Mouse (Mus musculus) Muller cell, postnatal 12 days (primary cell): Measurements from ENCODE around the gene Sfn.
"Not testable (repeated sequence)": the region's sequence is repeated elsewhere in the genome, so short reads cannot be mapped to it uniquely, and the experiment has no call there.

Source experiments
- DNase-seq: peaks from one replicate; pipeline ENCODE4 v3.0.0-alpha.2; 2015; ENCODE audit errors: inconsistent ontology term

The Sfn gene

GRCm38 (mm10) chr4:133601721-133602218, at the start of gene Sfn:
Sfn (minus strand) TSS chr4:133602168.
- DNase-seq, result no peak

- DNase-seq, result no peak
Measured at GRCm38 (mm10) chr4:133651445-133651844, 49.5 kb upstream of the Sfn start.

GRCm38 (mm10) chr4:133649989-133650699, 48.2 kb upstream of the Sfn start, which contains the start of gene Zdhhc18:
Zdhhc18 (minus strand) TSS chr4:133650154.
- peak; percentile 52 for DNase-seq

- DNase-seq, result not testable (repeated sequence)
Measured at GRCm38 (mm10) chr4:133649464-133649863, 47.5 kb upstream of the Sfn start.

GRCm38 (mm10) chr4:133645680-133646079, 43.7 kb upstream of the Sfn start:
- no peak for DNase-seq

- DNase-seq, result no peak
Measured at GRCm38 (mm10) chr4:133645195-133645594, 43.2 kb upstream of the Sfn start.

GRCm38 (mm10) chr4:133634043-133634410, 32.1 kb upstream of the Sfn start:
- DNase-seq, result no peak

- DNase-seq, result peak; percentile 90
Measured at GRCm38 (mm10) chr4:133633332-133634042, 31.5 kb upstream of the Sfn start.

GRCm38 (mm10) chr4:133632483-133633327, 30.7 kb upstream of the Sfn start:
- DNase-seq, result peak; percentile 61

- DNase-seq, result peak; percentile 16
Measured at GRCm38 (mm10) chr4:133631769-133632411, 29.9 kb upstream of the Sfn start.

GRCm38 (mm10) chr4:133631071-133631768, 29.3 kb upstream of the Sfn start:
- no peak for DNase-seq

- DNase-seq, result no peak
Measured at GRCm38 (mm10) chr4:133630326-133630920, 28.5 kb upstream of the Sfn start.

- no peak for DNase-seq
Measured at GRCm38 (mm10) chr4:133629191-133629590, 27.2 kb upstream of the Sfn start.

- DNase-seq, result no peak
Measured at GRCm38 (mm10) chr4:133628517-133628916, 26.5 kb upstream of the Sfn start.

GRCm38 (mm10) chr4:133627039-133627438, 25.1 kb upstream of the Sfn start:
- peak; percentile 34 for DNase-seq

GRCm38 (mm10) chr4:133626621-133627020, 24.7 kb upstream of the Sfn start:
- DNase-seq, result no peak

- DNase-seq, result no peak
Measured at GRCm38 (mm10) chr4:133626221-133626620, 24.3 kb upstream of the Sfn start.

GRCm38 (mm10) chr4:133625621-133626071, 23.7 kb upstream of the Sfn start:
- no peak for DNase-seq

GRCm38 (mm10) chr4:133624830-133625229, 22.9 kb upstream of the Sfn start:
- DNase-seq, result no peak

GRCm38 (mm10) chr4:133622161-133622695, 20.3 kb upstream of the Sfn start:
- no peak for DNase-seq
